Mouse (Mus musculus) urinary bladder, postnatal 10 days (tissue): Measurements from ENCODE around the gene Map1lc3a.

Source experiments
- DNase-seq: peaks from one replicate; pipeline ENCODE4 v3.0.0; 2022; ENCODE audit warnings: low spot score

The Map1lc3a gene

GRCm38 (mm10) chr2:155287456-155288250 is 11.6 kb downstream of the Map1lc3a start:
- DNase-seq: no peak

DNA sequence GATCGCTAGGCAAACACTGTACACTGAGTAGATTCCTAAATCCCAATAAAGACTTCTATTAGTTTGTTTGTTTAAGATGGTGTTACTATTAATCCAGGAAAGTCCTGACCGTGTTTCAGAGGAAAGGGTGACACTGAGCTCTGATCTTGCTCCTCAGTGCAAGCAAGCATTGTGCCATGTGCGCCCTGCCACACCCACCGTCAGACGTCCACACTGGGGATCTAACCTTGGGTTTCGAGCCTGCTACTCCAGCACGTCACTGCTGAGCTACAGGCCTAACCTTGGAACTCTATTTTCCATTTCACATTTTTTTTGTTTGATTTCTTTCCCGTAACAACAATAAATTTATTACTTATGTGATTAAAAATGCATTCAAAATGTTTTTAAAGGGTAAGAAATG is 14.0 kb downstream of the Map1lc3a start:
- no peak for DNase-seq

- no peak for DNase-seq
Observed at GRCm38 (mm10) chr2:155293382-155293781, 17.3 kb downstream of the Map1lc3a start.

GRCm38 (mm10) chr2:155293946-155294345 is 17.8 kb downstream of the Map1lc3a start:
- DNase-seq: no peak

- no peak for DNase-seq
Observed at GRCm38 (mm10) chr2:155295453-155295852, 19.4 kb downstream of the Map1lc3a start.

- no peak for DNase-seq
Observed at GRCm38 (mm10) chr2:155299563-155299962, 23.5 kb downstream of the Map1lc3a start.

- DNase-seq: no peak
Observed at GRCm38 (mm10) chr2:155308936-155309592, 33.0 kb downstream of the Map1lc3a start.

DNA sequence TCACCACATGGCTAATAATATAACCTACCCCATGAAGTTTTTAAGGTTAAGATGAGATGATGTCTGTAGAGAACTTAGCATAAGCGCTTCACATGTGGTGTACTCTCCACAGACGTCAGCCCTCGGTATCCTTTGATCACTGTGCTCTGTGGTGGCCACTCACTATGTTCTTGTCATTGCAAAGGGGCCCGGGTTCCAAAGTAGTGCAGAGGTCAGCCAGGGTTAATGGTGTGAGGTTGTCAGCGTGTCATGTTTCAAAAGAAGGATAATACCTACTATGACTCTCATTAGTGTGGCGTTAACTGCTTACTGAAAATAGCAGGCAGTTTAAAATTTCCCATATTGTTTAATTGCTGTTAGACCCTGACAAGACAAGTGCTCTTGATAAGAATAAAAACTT is 37.6 kb downstream of the Map1lc3a start:
- no peak for DNase-seq

GRCm38 (mm10) chr2:155318618-155319017 is 42.5 kb downstream of the Map1lc3a start:
- no peak for DNase-seq

DNA sequence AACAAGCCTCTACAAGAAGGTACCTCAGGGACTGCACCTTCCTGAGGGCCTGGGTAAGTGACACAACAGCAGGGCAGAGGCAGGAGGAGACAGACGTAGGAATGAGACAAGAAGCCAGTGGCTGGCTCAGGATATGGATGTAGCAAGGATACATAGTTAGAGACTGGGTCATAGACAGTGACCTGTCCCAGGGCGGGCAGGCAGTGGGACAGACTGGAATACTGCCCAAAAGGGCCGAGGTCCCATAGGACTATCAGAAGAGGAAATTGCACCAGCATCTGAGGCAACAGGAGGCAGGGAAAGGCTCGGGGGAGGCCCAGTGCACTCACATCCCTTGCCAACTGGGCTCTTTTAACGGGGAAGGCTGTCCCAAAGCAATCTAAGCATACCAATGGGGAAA is 44.5 kb downstream of the Map1lc3a start:
- DNase-seq: no peak

DNA sequence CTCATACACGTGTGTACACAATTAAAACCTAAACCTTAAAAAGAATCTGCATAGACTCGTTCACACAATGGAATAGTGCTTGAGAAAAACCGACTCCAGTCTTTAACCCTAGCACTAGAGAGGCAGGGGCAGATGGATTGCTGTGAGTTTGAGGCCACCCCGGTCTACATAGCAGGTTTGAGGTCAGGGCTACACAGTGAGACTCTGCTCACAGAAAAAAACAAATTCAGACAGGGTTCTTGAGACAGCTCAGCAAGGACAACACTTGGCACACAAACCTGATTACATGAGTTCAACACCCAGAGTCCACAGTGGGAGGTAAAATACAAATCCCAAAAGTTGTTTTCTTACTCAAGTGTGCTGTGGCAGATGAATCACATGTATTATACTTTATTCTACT is 49.9 kb downstream of the Map1lc3a start:
- DNase-seq: no peak
